Mouse (Mus musculus): Measurements from ENCODE around the gene Slc25a31. TPM values are rescaled to one million over a fixed set of nuclear protein-coding genes. Genes with fewer than 3 reads are reported as not detected.
A peak's percentile ranks its signal among the peaks of the same experiment; 100 is the strongest.

The Slc25a31 gene
- polyA plus RNA-seq, 1 experiment from 2014 or later, result 0.17 TPM

DNA sequence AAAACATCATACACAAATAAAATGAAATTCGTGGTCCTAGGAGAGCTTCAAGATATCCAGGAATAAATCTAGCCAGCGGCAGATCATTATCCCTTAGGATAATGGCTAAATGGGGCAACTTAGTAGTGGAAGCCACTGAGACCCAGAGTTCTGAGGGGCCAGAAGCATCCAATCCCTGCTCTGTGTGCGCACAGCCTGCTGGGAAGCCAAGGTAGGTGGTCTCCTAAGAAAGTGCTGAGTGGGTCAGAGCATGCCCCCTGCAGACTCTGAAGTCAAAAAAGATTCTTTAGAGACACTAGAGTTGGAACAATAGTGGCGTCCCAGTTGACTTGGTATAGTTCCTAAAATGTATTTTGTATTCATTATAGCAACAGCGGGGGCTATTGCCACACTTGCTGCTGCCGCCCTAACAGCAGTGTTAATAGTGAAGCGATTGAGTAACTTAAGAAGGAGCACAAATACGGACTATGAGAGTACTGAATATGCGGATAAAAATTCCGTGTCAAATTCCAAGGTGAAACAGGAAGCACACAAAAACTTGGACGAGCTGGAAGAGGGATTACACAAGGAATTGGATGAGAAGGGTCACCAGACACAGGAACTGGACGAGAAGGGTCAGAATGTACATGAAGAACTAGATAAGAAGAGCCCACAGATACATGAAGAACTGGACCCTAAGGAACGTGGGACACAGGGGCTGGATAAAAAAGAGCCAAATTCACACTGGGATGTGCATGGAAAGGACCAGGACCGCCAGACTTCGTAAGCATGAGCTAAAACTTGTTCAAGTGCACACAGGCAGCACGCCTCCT, 35.6 kb downstream of the Slc25a31 start, which contains the start of gene Hspa4l:
Gene Hspa4l (plus strand): TSS at position 472 of the 812 bp plus-strand sequence.
- Histone ChIP-seq H3K27ac (replicated peaks) (peak within 1 kb of the TSS; percentile 95), H3K4me1 (peaks cover 13% of the 10 kb centered on the region), H3K36me3 (no peaks in the 10 kb centered on the region), H3K9ac (replicated peaks) (peak within 1 kb of the TSS; percentile 78), H3K27me3 (0 out of 2 replicates have a peak, but pooled peaks cover 3% of the 10 kb centered on the region), H3K4me3 (peak within 1 kb of the TSS; percentile 76), H3K9me3 (no peaks in the 10 kb centered on the region), H3K4me2 (replicated peaks) (peak within 1 kb of the TSS; percentile 82)
- no peak for ATAC-seq (ENCODE audit: low FRiP score, low read depth)
- WGBS, result 15% methylated on average over 16 of the region's 16 CpGs

DNA sequence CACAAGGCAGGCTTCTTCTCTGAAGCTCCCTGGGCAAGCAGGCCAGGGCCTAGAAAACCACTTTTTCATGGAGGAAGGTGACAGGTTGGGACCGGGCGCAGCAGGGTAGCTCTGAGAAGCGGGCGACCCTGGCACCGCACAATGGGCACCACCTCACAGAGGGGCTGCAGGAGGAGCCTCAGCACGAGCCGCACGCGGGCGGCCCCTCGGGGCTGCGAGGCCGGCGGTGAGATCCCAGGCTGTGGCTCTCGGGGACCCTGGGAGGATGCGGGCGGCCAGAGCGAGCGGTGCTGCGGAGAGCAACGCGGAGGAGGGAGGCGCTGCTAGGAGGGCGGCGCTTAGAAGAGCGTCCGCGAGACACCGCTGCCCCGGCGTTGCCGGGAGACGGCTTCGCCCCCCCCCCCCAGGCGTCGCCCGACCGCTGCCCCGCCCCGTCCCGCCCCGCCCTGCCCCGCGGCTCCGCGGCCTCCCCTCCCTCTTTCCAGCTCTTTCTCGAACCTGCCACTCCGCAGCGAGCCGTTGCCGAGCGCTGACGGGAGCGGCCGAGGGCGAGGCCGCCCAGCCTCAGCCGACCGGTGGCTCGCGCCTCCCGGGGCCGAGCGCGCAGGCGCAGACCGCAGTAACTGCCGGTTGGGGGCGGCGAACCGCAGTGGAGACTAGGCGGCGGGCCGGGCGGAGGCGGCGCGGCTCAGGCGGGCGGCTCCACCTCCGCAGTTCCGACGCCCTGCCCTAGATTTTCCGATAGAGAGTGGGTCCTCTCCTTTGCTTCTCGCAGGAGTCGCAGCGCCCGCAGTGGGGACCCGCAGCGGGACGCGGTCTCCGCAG, 36.4 kb downstream of the Slc25a31 start:
- Histone ChIP-seq H3K9ac (replicated peaks) (peak overlapping the region; percentile 78), H3K4me3 (peak overlapping the region; percentile 76), H3K4me2 (replicated peaks) (peak overlapping the region; percentile 82), H3K27me3 (0 out of 2 replicates have a peak, but pooled peaks cover 3% of the 10 kb centered on the region), H3K36me3 (no peaks in the 10 kb centered on the region), H3K27ac (replicated peaks) (peak overlapping the region; percentile 95), H3K4me1 (peaks cover 13% of the 10 kb centered on the region), H3K9me3 (no peaks in the 10 kb centered on the region)
- ATAC-seq (ENCODE audit: low FRiP score, low read depth), result peak; percentile 96
- under 1% methylated on average over 61 of the region's 93 CpGs for WGBS

- Histone ChIP-seq H3K27me3 (0 out of 2 replicates have a peak, but pooled peaks cover 3% of the 10 kb centered on the region), H3K27ac (replicated peaks) (peak overlapping the region; percentile 95), H3K4me3 (peak overlapping the region; percentile 76), H3K4me2 (replicated peaks) (peak overlapping the region; percentile 82), H3K9ac (replicated peaks) (peak overlapping the region; percentile 78), H3K9me3 (no peaks in the 10 kb centered on the region), H3K4me1 (peaks cover 13% of the 10 kb centered on the region), H3K36me3 (no peaks in the 10 kb centered on the region)
- peak; percentile 63 for ATAC-seq (ENCODE audit: low FRiP score, low read depth)
- WGBS, result under 1% methylated on average over 34 of the region's 37 CpGs
Observed at GRCm38 (mm10) chr3:40745661-40746547, 37.2 kb downstream of the Slc25a31 start.

DNA sequence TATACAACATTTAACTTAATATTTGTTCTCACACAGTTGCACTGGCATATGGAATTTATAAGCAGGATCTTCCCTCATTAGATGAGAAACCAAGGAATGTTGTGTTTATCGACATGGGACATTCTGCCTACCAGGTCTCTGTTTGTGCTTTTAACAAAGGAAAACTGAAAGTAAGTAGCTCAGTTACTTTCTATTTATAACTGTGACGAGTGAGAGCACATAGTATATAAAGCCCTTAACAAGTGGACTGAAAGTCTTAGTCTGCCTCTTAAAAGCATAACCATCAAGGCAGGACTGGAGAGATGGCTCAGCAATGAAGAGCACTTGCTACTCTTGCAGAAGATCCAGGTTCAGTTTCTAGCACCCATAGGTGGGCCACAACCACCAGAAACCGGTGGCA, 52.1 kb downstream of the Slc25a31 start:
- 95% methylated on average over 3 of the region's 3 CpGs for WGBS
- no peak for ATAC-seq (ENCODE audit: low FRiP score, low read depth)
- no peak overlapping the region for H3K4me3 ChIP-seq
- H3K4me2 ChIP-seq (replicated peaks), result no peak overlapping the region
- no peaks in the 10 kb centered on the region for H3K4me1 ChIP-seq
- H3K9me3 ChIP-seq, result no peaks in the 10 kb centered on the region
- H3K27me3 ChIP-seq, result no peaks in the 10 kb centered on the region
- peaks cover 59% of the 10 kb centered on the region for H3K36me3 ChIP-seq
- H3K9ac ChIP-seq (replicated peaks), result no peak overlapping the region
- H3K27ac ChIP-seq (replicated peaks), result no peak overlapping the region

- Histone ChIP-seq H3K9ac (replicated peaks) (no peak overlapping the region), H3K4me3 (no peak overlapping the region), H3K4me2 (replicated peaks) (no peak overlapping the region), H3K27ac (replicated peaks) (no peak overlapping the region), H3K36me3 (peaks cover 57% of the 10 kb centered on the region), H3K4me1 (no peaks in the 10 kb centered on the region), H3K9me3 (no peaks in the 10 kb centered on the region), H3K27me3 (no peaks in the 10 kb centered on the region)
- WGBS, result 92% methylated on average over 2 of the region's 2 CpGs
- no peak for ATAC-seq (ENCODE audit: low FRiP score, low read depth)
Observed at GRCm38 (mm10) chr3:40761312-40761711, 52.7 kb downstream of the Slc25a31 start.

Other genes with a start within 250 kb of the Slc25a31 start
- 5.6 and 6.5 TPM in 2 replicates for gene Intu, start 177.6 kb upstream of the Slc25a31 start, polyA plus RNA-seq (2016; fragmentation: Nextera tagmentation; extraction: Ambion mirVana)
- 64.1 and 72.4 TPM in 2 replicates for gene Hspa4l, start 35.6 kb downstream of the Slc25a31 start, polyA plus RNA-seq (2016; fragmentation: Nextera tagmentation; extraction: Ambion mirVana)
- gene Plk4, start 91.2 kb downstream of the Slc25a31 start, polyA plus RNA-seq (2016; fragmentation: Nextera tagmentation; extraction: Ambion mirVana), result 54.7 and 55.2 TPM in 2 replicates
- 9.7 and 10.8 TPM in 2 replicates for gene Mfsd8, start 138.0 kb downstream of the Slc25a31 start, polyA plus RNA-seq (2016; fragmentation: Nextera tagmentation; extraction: Ambion mirVana)
- gene Abhd18, start 138.1 kb downstream of the Slc25a31 start, polyA plus RNA-seq (2016; fragmentation: Nextera tagmentation; extraction: Ambion mirVana), result 13.8 TPM in 2 replicates
- 0.25 and 0.41 TPM in 2 replicates for gene 1700034I23Rik, start 193.7 kb downstream of the Slc25a31 start, polyA plus RNA-seq (2016; fragmentation: Nextera tagmentation; extraction: Ambion mirVana)
- gene Larp1b, start 241.0 kb downstream of the Slc25a31 start, polyA plus RNA-seq (2016; fragmentation: Nextera tagmentation; extraction: Ambion mirVana), result 2.2 and 4.3 TPM in 2 replicates